Mouse (Mus musculus) stomach, embryonic 16.5 days (tissue): ENCODE measurements around the gene Ccnd3. TPM values are rescaled to one million over a fixed set of nuclear protein-coding genes. Genes with fewer than 3 reads are reported as not detected.

Source experiments
- ATAC-seq: fragments of 200-750 bp; cut with Nextera tagmentation; 2 replicates; pipeline ENCODE4 v1.8.0; 2017; ENCODE audit warnings: moderate number of reproducible peaks, moderate TSS enrichment; ENCODE audit not compliant: insufficient read depth, low FRiP score
- H3K27ac ChIP-seq: fragments of 300-500 bp; sonication (generic); 2 replicates; pipeline ENCODE4 v1.5.1; 2014; ENCODE audit warnings: low read length
- H3K27me3 ChIP-seq: fragments of 300-500 bp; sonication (generic); 2 replicates; pipeline ENCODE4 v1.6.1; 2014; ENCODE audit warnings: low read length, control low read depth, mixed read lengths; ENCODE audit not compliant: control insufficient read depth, insufficient read depth
- H3K36me3 ChIP-seq: fragments of 300-500 bp; sonication (generic); 2 replicates; pipeline ENCODE4 v1.6.1; 2014; ENCODE audit warnings: low read length; ENCODE audit not compliant: control insufficient read depth, insufficient read depth
- H3K4me1 ChIP-seq: fragments of 300-500 bp; sonication (generic); 2 replicates; pipeline ENCODE4 v1.6.1; 2014; ENCODE audit warnings: low read length, control low read depth, mixed read lengths; ENCODE audit not compliant: control insufficient read depth, insufficient read depth
- H3K4me2 ChIP-seq: fragments of 300-500 bp; sonication (generic); 2 replicates; pipeline ENCODE4 v1.6.1; 2014; ENCODE audit warnings: low read depth, low read length, mixed read lengths
- H3K4me3 ChIP-seq: fragments of 300-500 bp; sonication (generic); replicated peaks from 2 replicates; pipeline ENCODE4 v1.5.1; 2014; ENCODE audit warnings: mild to moderate bottlenecking, low read length
- H3K9ac ChIP-seq: fragments of 300-500 bp; sonication (generic); 2 replicates; pipeline ENCODE4 v1.6.1; 2014; ENCODE audit warnings: low read length
- H3K9me3 ChIP-seq: fragments of 300-500 bp; sonication (generic); replicated peaks from 2 replicates; pipeline ENCODE4 v1.6.1; 2016; ENCODE audit warnings: low read length, control low read depth; ENCODE audit not compliant: control insufficient read depth
- WGBS: fragments of 180-500 bp; shearing (Covaris S2); extraction: QIAGEN DNeasy Blood & Tissue Kit; methylation state at CpG from one replicate; pipeline ENCODE4 v1.1.7; 2014; 5-methylcytosine and 5-hydroxymethylcytosine counted together
- polyA plus RNA-seq: library from polyadenylated mRNA; unstranded; fragments of >200 nt; fragmentation: Nextera tagmentation; extraction: Ambion mirVana; gene quantifications from 2 replicates; pipeline ENCODE4 v1.2.1, GENCODE M21; 2015

The Ccnd3 gene
- polyA plus RNA-seq, 1 experiment from 2014 or later = 340 TPM

- Histone ChIP-seq H3K4me2 (no peak overlapping the region), H3K9me3 (no peaks in the 10 kb centered on the region), H3K36me3 (no peaks in the 10 kb centered on the region), H3K27ac (no peak overlapping the region), H3K4me3 (no peak overlapping the region), H3K4me1 (no peaks in the 10 kb centered on the region; the same call in 1 of the 2 replicates), H3K27me3 (no peaks in the 10 kb centered on the region), H3K9ac (no peak overlapping the region)
- 70% methylated on average over 7 of the region's 7 CpGs for WGBS
- no peak for ATAC-seq
Measured at GRCm38 (mm10) chr17:47543051-47543650, 38.3 kb downstream of the Ccnd3 start.

- Histone ChIP-seq H3K4me2 (no peak overlapping the region), H3K4me1 (no peaks in the 10 kb centered on the region; the same call in 1 of the 2 replicates), H3K27me3 (no peaks in the 10 kb centered on the region), H3K9ac (no peak overlapping the region), H3K36me3 (no peaks in the 10 kb centered on the region), H3K9me3 (no peaks in the 10 kb centered on the region), H3K27ac (no peak overlapping the region), H3K4me3 (no peak overlapping the region)
- 86% methylated on average over 12 of the region's 12 CpGs for whole genome bisulfite sequencing
- ATAC-seq = no peak
Measured at GRCm38 (mm10) chr17:47545154-47545553, 40.3 kb downstream of the Ccnd3 start.

GRCm38 (mm10) chr17:47545861-47546331 lies 41.0 kb downstream of the Ccnd3 start:
- Histone ChIP-seq H3K27me3 (no peaks in the 10 kb centered on the region), H3K9ac (peak overlapping the region; percentile 44; the same call in 1 of the 2 replicates), H3K36me3 (no peaks in the 10 kb centered on the region), H3K4me3 (0 out of 2 replicates have a peak overlapping the region, but pooled peaks have one; percentile 5), H3K4me2 (peak overlapping the region; percentile 36; the same call in 1 of the 2 replicates), H3K4me1 (no peaks in the 10 kb centered on the region; the same call in 1 of the 2 replicates), H3K27ac (peak overlapping the region; percentile 53), H3K9me3 (no peaks in the 10 kb centered on the region)
- peak; percentile 25; the same call in 1 of the 2 replicates for ATAC-seq
- WGBS = 72% methylated on average over 17 of the region's 17 CpGs

GRCm38 (mm10) chr17:47551049-47551448 lies 46.2 kb downstream of the Ccnd3 start:
- WGBS = 76% methylated on average over 7 of the region's 7 CpGs
- Histone ChIP-seq H3K4me3 (no peak overlapping the region), H3K27ac (no peak overlapping the region), H3K4me2 (no peak overlapping the region), H3K9me3 (no peaks in the 10 kb centered on the region), H3K9ac (no peak overlapping the region), H3K4me1 (peaks cover 3% of the 10 kb centered on the region), H3K36me3 (no peaks in the 10 kb centered on the region), H3K27me3 (no peaks in the 10 kb centered on the region)
- no peak for ATAC-seq

- no peaks in the 10 kb centered on the region for H3K27me3 ChIP-seq
- H3K4me3 ChIP-seq = no peak overlapping the region
- no peak overlapping the region for H3K27ac ChIP-seq
- no peaks in the 10 kb centered on the region for H3K9me3 ChIP-seq
- no peaks in the 10 kb centered on the region for H3K36me3 ChIP-seq
- no peak for ATAC-seq
- no peak overlapping the region for H3K4me2 ChIP-seq
- H3K9ac ChIP-seq = no peak overlapping the region
- peaks cover 3% of the 10 kb centered on the region for H3K4me1 ChIP-seq
Measured at GRCm38 (mm10) chr17:47552994-47553393, 48.1 kb downstream of the Ccnd3 start.

GRCm38 (mm10) chr17:47554621-47555020 lies 49.8 kb downstream of the Ccnd3 start:
- Histone ChIP-seq H3K27me3 (no peaks in the 10 kb centered on the region), H3K4me2 (no peak overlapping the region), H3K4me3 (no peak overlapping the region), H3K4me1 (peaks cover 3% of the 10 kb centered on the region), H3K9ac (no peak overlapping the region), H3K27ac (no peak overlapping the region), H3K36me3 (no peaks in the 10 kb centered on the region), H3K9me3 (no peaks in the 10 kb centered on the region)
- 68% methylated on average over 10 of the region's 10 CpGs for WGBS
- ATAC-seq = no peak

GRCm38 (mm10) chr17:47557179-47557578 lies 52.3 kb downstream of the Ccnd3 start:
- 51% methylated on average over 3 of the region's 3 CpGs for WGBS
- Histone ChIP-seq H3K9ac (no peak overlapping the region), H3K4me2 (no peak overlapping the region), H3K4me3 (no peak overlapping the region), H3K27ac (no peak overlapping the region), H3K4me1 (peaks cover 3% of the 10 kb centered on the region), H3K9me3 (no peaks in the 10 kb centered on the region), H3K27me3 (no peaks in the 10 kb centered on the region), H3K36me3 (no peaks in the 10 kb centered on the region)
- ATAC-seq = peak; percentile 23; the same call in 1 of the 2 replicates

GRCm38 (mm10) chr17:47559726-47560125 lies 54.9 kb downstream of the Ccnd3 start:
- peak; percentile 75; the same call in 1 of the 2 replicates for ATAC-seq
- Histone ChIP-seq H3K4me1 (peaks cover 3% of the 10 kb centered on the region), H3K36me3 (no peaks in the 10 kb centered on the region), H3K9ac (no peak overlapping the region), H3K27ac (peak overlapping the region; percentile 84), H3K4me2 (no peak overlapping the region; the same call in 1 of the 2 replicates), H3K9me3 (no peaks in the 10 kb centered on the region), H3K27me3 (no peaks in the 10 kb centered on the region), H3K4me3 (no peak overlapping the region)
- 50% methylated on average over 6 of the region's 6 CpGs for WGBS

- no peak overlapping the region for H3K9ac ChIP-seq
- H3K36me3 ChIP-seq = no peaks in the 10 kb centered on the region
- H3K4me1 ChIP-seq = peaks cover 3% of the 10 kb centered on the region
- WGBS = 75% methylated on average over 6 of the region's 6 CpGs
- H3K4me2 ChIP-seq = no peak overlapping the region
- no peaks in the 10 kb centered on the region for H3K9me3 ChIP-seq
- H3K27me3 ChIP-seq = no peaks in the 10 kb centered on the region
- no peak overlapping the region for H3K27ac ChIP-seq
- no peak for ATAC-seq
- no peak overlapping the region for H3K4me3 ChIP-seq
Measured at GRCm38 (mm10) chr17:47562875-47563274, 58.0 kb downstream of the Ccnd3 start.
